7 mouse cellular contexts compared by ENCODE assay signal in genomic region chr2:26661143-26661752, GRCm38 (mm10). TPM values are rescaled to one million over a fixed set of nuclear protein-coding genes. Genes with fewer than 3 reads are reported as not detected.
A peak's percentile ranks its signal among the peaks of the same experiment; 100 is the strongest.
DNase-seq lines count a peak whose midpoint lies in the region; ATAC-seq and TF ChIP-seq lines count a peak whose summit lies in the region.

No protein-coding gene starts in this region.

- no peaks in the 10 kb centered on the region for H3K36me3 ChIP-seq in embryonic facial prominence, embryonic 15.5 days
- no peaks in the 10 kb centered on the region for H3K36me3 ChIP-seq in limb, embryonic 14.5 days (ENCODE audit: control insufficient read depth, insufficient read depth, low read length)

- H3K4me2 ChIP-seq in embryonic facial prominence, embryonic 15.5 days (replicated peaks): peak overlapping the region; percentile 54
- H3K4me2 ChIP-seq in limb, embryonic 14.5 days (replicated peaks; ENCODE audit: low read depth, low read length, severe bottlenecking): peak overlapping the region; percentile 53

- H3K9me3 ChIP-seq in embryonic facial prominence, embryonic 15.5 days (replicated peaks): no peaks in the 10 kb centered on the region
- no peaks in the 10 kb centered on the region for H3K9me3 ChIP-seq in limb, embryonic 14.5 days (ENCODE audit: control insufficient read depth, low read length)

- H3K9ac ChIP-seq in embryonic facial prominence, embryonic 15.5 days: no peak overlapping the region
- peak overlapping the region; percentile 34 for H3K9ac ChIP-seq in limb, embryonic 14.5 days (ENCODE audit: low read depth, low read length, severe bottlenecking)

- H3K27me3 ChIP-seq in embryonic facial prominence, embryonic 15.5 days: no peaks in the 10 kb centered on the region
- 0 out of 2 replicates have a peak, but pooled peaks cover 5% of the 10 kb centered on the region for H3K27me3 ChIP-seq in limb, embryonic 14.5 days (ENCODE audit: control insufficient read depth, insufficient read depth, low read length)

- 0% methylated on average over 18 of the region's 20 CpGs for WGBS in embryonic facial prominence, embryonic 15.5 days
- 2% methylated on average over 16 of the region's 20 CpGs for WGBS in limb, embryonic 14.5 days

- 0 out of 2 replicates have a peak, but pooled peaks cover 6% of the 10 kb centered on the region for H3K4me1 ChIP-seq in embryonic facial prominence, embryonic 15.5 days
- H3K4me1 ChIP-seq in limb, embryonic 14.5 days (ENCODE audit: control insufficient read depth, insufficient read depth, low read length): no peaks in the 10 kb centered on the region

- TF ChIP-seq POLR2A in limb, embryonic 14.5 days (IDR thresholded peaks at IDR 0.05; ENCODE audit: borderline replicate concordance, extremely low read depth, insufficient read depth, insufficient read length): no peak

- peak; percentile 55 for DNase-seq in testis, postnatal 10 days (ENCODE audit: low spot score)
- no peak for DNase-seq in testis, postnatal 14 days (ENCODE audit: low spot score)
- DNase-seq in limb, embryonic 14.5 days (ENCODE audit: low spot score): peak; percentile 21
- DNase-seq in retina, embryonic 14.5 days (ENCODE audit: low spot score): peak; percentile 42
- DNase-seq in cerebellum, adult 9-10 months: no peak
- DNase-seq in adrenal gland, adult 18-20 months (ENCODE audit: low spot score in 2 of 2): no peak

- peak overlapping the region; percentile 27 for H3K4me3 ChIP-seq in embryonic facial prominence, embryonic 15.5 days (replicated peaks)
- H3K4me3 ChIP-seq in limb, embryonic 14.5 days (replicated peaks; ENCODE audit: low read length): peak overlapping the region; percentile 26; the same call in 1 of the 2 replicates

- no peak overlapping the region for H3K27ac ChIP-seq in embryonic facial prominence, embryonic 15.5 days (replicated peaks)
- H3K27ac ChIP-seq in limb, embryonic 14.5 days (replicated peaks; ENCODE audit: low read depth, low read length): no peak overlapping the region

- ATAC-seq in embryonic facial prominence, embryonic 15.5 days (ENCODE audit: insufficient number of reproducible peaks, low FRiP score, low TSS enrichment, low read depth): no peak
- no peak for ATAC-seq in limb, embryonic 14.5 days (ENCODE audit: low FRiP score, low read depth)

RNA-seq across cellular contexts. Expression of gene Lcn4, which starts 9.8 kb away (rescaled TPM):
- polyA plus RNA-seq in embryonic facial prominence, embryonic 15.5 days (2015; fragmentation: Nextera tagmentation; extraction: Ambion mirVana): not detected in 2 replicates
- not detected in 2 replicates for polyA plus RNA-seq in limb, embryonic 14.5 days (2012; rRNA removed)
- polyA plus RNA-seq in limb, embryonic 14.5 days (2014; fragmentation: Nextera tagmentation; extraction: Ambion mirVana): not detected in 2 replicates
- total RNA-seq in adrenal gland, adult 18-20 months (2021): not detected

RNA-seq across cellular contexts. Expression of gene Fam69b, which starts 33.0 kb away (rescaled TPM):
- 44.0 and 48.6 TPM in 2 replicates for polyA plus RNA-seq in embryonic facial prominence, embryonic 15.5 days (2015; fragmentation: Nextera tagmentation; extraction: Ambion mirVana)
- polyA plus RNA-seq in limb, embryonic 14.5 days (2012; rRNA removed): 42.2 and 62.8 TPM in 2 replicates
- polyA plus RNA-seq in limb, embryonic 14.5 days (2014; fragmentation: Nextera tagmentation; extraction: Ambion mirVana): 47.5 and 54.2 TPM in 2 replicates
- 10 to 100 TPM in 1 of 2 experiments, 1 to 10 TPM in 1; 8.6 to 13.9 TPM for total RNA-seq in adrenal gland, adult 18-20 months (2021)

RNA-seq across cellular contexts. Expression of gene Agpat2, which starts 57.0 kb away (rescaled TPM):
- polyA plus RNA-seq in embryonic facial prominence, embryonic 15.5 days (2015; fragmentation: Nextera tagmentation; extraction: Ambion mirVana): 31.7 and 32.2 TPM in 2 replicates
- polyA plus RNA-seq in limb, embryonic 14.5 days (2012; rRNA removed): 27.8 and 35.1 TPM in 2 replicates
- polyA plus RNA-seq in limb, embryonic 14.5 days (2014; fragmentation: Nextera tagmentation; extraction: Ambion mirVana): 24.1 and 28.9 TPM in 2 replicates
- 100 to 1,000 TPM; 431 to 896 TPM for total RNA-seq in adrenal gland, adult 18-20 months (2021)

Comparison
In these comparisons a context has a peak if more than half of its experiments do, and no peak if none do; other contexts are left out.
1. DNase-seq: peak in testis, postnatal 10 days (single experiment), limb, embryonic 14.5 days (single experiment) and retina, embryonic 14.5 days (single experiment); none in testis, postnatal 14 days (single experiment), cerebellum, adult 9-10 months (single experiment) and adrenal gland, adult 18-20 months (0 of 2).